Mouse (Mus musculus) heart, embryonic 12.5 days (tissue): ENCODE data around the gene Prl8a1. TPM values are rescaled to one million over a fixed set of nuclear protein-coding genes. Genes with fewer than 3 reads are reported as not detected.

Source experiments
- ATAC-seq: fragments of 200-750 bp; cut with Nextera tagmentation; 2 replicates; pipeline ENCODE4 v1.8.0; 2017; ENCODE audit warnings: moderate TSS enrichment, moderate library complexity; ENCODE audit not compliant: insufficient number of reproducible peaks, low FRiP score
- H3K27ac ChIP-seq: fragments of 300-500 bp; sonication (generic); 2 replicates; pipeline ENCODE4 v1.5.1; 2016; ENCODE audit warnings: mild to moderate bottlenecking, moderate library complexity; ENCODE audit not compliant: poor library complexity, severe bottlenecking
- H3K27me3 ChIP-seq: fragments of 300-500 bp; sonication (generic); replicated peaks from 2 replicates; pipeline ENCODE4 v1.6.1; 2016; ENCODE audit warnings: mild to moderate bottlenecking, moderate library complexity
- H3K36me3 ChIP-seq: fragments of 300-500 bp; sonication (generic); 2 replicates; pipeline ENCODE4 v1.6.1; 2016; ENCODE audit warnings: mild to moderate bottlenecking, moderate library complexity
- H3K4me1 ChIP-seq: fragments of 300-500 bp; sonication (generic); replicated peaks from 2 replicates; pipeline ENCODE4 v1.6.1; 2016; ENCODE audit warnings: mild to moderate bottlenecking
- H3K4me2 ChIP-seq: fragments of 300-500 bp; sonication (generic); 2 replicates; pipeline ENCODE4 v1.6.1; 2016; ENCODE audit warnings: mild to moderate bottlenecking, moderate library complexity
- H3K4me3 ChIP-seq: fragments of 300-500 bp; sonication (generic); 2 replicates; pipeline ENCODE4 v1.5.1; 2016; ENCODE audit warnings: mild to moderate bottlenecking
- H3K9ac ChIP-seq: fragments of 300-500 bp; sonication (generic); 2 replicates; pipeline ENCODE4 v1.6.1; 2016; ENCODE audit warnings: mild to moderate bottlenecking, moderate library complexity
- H3K9me3 ChIP-seq: fragments of 300-500 bp; sonication (generic); replicated peaks from 2 replicates; pipeline ENCODE4 v1.6.1; 2016; ENCODE audit warnings: mild to moderate bottlenecking, moderate library complexity
- WGBS: fragments of 180-500 bp; shearing (Covaris S2); methylation state at CpG from one replicate; pipeline ENCODE4 v1.1.7; 2016; 5-methylcytosine and 5-hydroxymethylcytosine counted together
- polyA plus RNA-seq: library from polyadenylated mRNA; unstranded; fragments of >200 nt; fragmentation: Nextera tagmentation; extraction: Ambion mirVana; gene quantifications from 2 replicates; pipeline ENCODE4 v1.2.1, GENCODE M21; 2016

Gene Prl8a1
- polyA plus RNA-seq, result not detected in 2 replicates

- no peaks in the 10 kb centered on the region for H3K9me3 ChIP-seq
- ATAC-seq, result no peak
- WGBS, result 63% methylated on average over 2 of the region's 2 CpGs
Observed at GRCm38 (mm10) chr13:27582071-27582470, at the start of gene Prl8a1. Gene Prl8a1, minus strand, starts transcription at chr13:27582171.

GRCm38 (mm10) chr13:27610482-27610881, 28.5 kb upstream of the Prl8a1 start, which contains the start of gene Prl7b1:
Gene Prl7b1, minus strand, starts transcription at chr13:27610582.
- Histone ChIP-seq H3K9me3 (no peaks in the 10 kb centered on the region), H3K4me2 (no peak within 1 kb of the TSS), H3K4me1 (no peaks in the 10 kb centered on the region), H3K4me3 (no peak within 1 kb of the TSS), H3K27ac (no peak within 1 kb of the TSS), H3K36me3 (no peaks in the 10 kb centered on the region), H3K27me3 (no peaks in the 10 kb centered on the region), H3K9ac (no peak within 1 kb of the TSS)
- no peak for ATAC-seq
- 66% methylated on average over 4 of the region's 4 CpGs for WGBS

More at GRCm38 (mm10) chr13:27582071-27582470, at the start of gene Prl8a1:
- Histone ChIP-seq H3K9ac (no peak within 1 kb of the TSS), H3K4me2 (no peak within 1 kb of the TSS), H3K4me3 (no peak within 1 kb of the TSS), H3K36me3 (no peaks in the 10 kb centered on the region), H3K4me1 (no peaks in the 10 kb centered on the region), H3K27ac (no peak within 1 kb of the TSS), H3K27me3 (no peaks in the 10 kb centered on the region)

GRCm38 (mm10) chr13:27564506-27564905, 17.5 kb downstream of the Prl8a1 start, which contains the start of gene Prl8a9:
Gene Prl8a9, minus strand, starts transcription at chr13:27564606.
- Histone ChIP-seq H3K4me1 (no peaks in the 10 kb centered on the region), H3K27ac (no peak within 1 kb of the TSS), H3K4me3 (no peak within 1 kb of the TSS), H3K9me3 (no peaks in the 10 kb centered on the region), H3K36me3 (no peaks in the 10 kb centered on the region), H3K27me3 (no peaks in the 10 kb centered on the region), H3K9ac (no peak within 1 kb of the TSS), H3K4me2 (no peak within 1 kb of the TSS)
- no peak for ATAC-seq
- WGBS, result 70% methylated on average over 2 of the region's 2 CpGs

GRCm38 (mm10) chr13:27553336-27553735, 28.6 kb downstream of the Prl8a1 start:
- no peaks in the 10 kb centered on the region for H3K4me1 ChIP-seq
- no peak for ATAC-seq
- H3K36me3 ChIP-seq, result no peaks in the 10 kb centered on the region
- no peak overlapping the region for H3K9ac ChIP-seq
- H3K27me3 ChIP-seq, result no peaks in the 10 kb centered on the region
- H3K4me3 ChIP-seq, result no peak overlapping the region
- H3K27ac ChIP-seq, result no peak overlapping the region
- no peak overlapping the region for H3K4me2 ChIP-seq
- no peaks in the 10 kb centered on the region for H3K9me3 ChIP-seq

Other genes starting within 250 kb of the Prl8a1 start
- gene Prl8a2, start 236.5 kb downstream of the Prl8a1 start, polyA plus RNA-seq, result 0.63 TPM in 1 of 2 replicates, not detected in the other
- not detected in 2 replicates for gene Prl2b1, start 191.3 kb downstream of the Prl8a1 start, polyA plus RNA-seq
- gene Prl8a6, start 143.5 kb downstream of the Prl8a1 start, polyA plus RNA-seq, result not detected in 2 replicates
- not detected in 2 replicates for gene Prl8a8, start 69.0 kb downstream of the Prl8a1 start, polyA plus RNA-seq
- not detected in 2 replicates for gene Prl8a9, start 17.6 kb downstream of the Prl8a1 start, polyA plus RNA-seq
- not detected in 2 replicates for gene Prl7b1, start 28.4 kb upstream of the Prl8a1 start, polyA plus RNA-seq
- not detected in 2 replicates for gene Prl7a1, start 60.3 kb upstream of the Prl8a1 start, polyA plus RNA-seq
- gene Prl7a2, start 85.9 kb upstream of the Prl8a1 start, polyA plus RNA-seq, result not detected in 2 replicates
- not detected in 2 replicates for gene Prl7d1, start 134.6 kb upstream of the Prl8a1 start, polyA plus RNA-seq
- not detected in 2 replicates for gene Prl7c1, start 198.6 kb upstream of the Prl8a1 start, polyA plus RNA-seq
- not detected in 2 replicates for gene Prl2a1, start 219.5 kb upstream of the Prl8a1 start, polyA plus RNA-seq